Mouse (Mus musculus) embryonic facial prominence, embryonic 12.5 days (tissue): ENCODE results near the gene Glcci1. TPM values are rescaled to one million over a fixed set of nuclear protein-coding genes. Genes with fewer than 3 reads are reported as not detected.

Experiments
- ATAC-seq: fragments of 200-750 bp; cut with Nextera tagmentation; 2 replicates; pipeline ENCODE4 v1.8.0; 2017; ENCODE audit not compliant: insufficient number of reproducible peaks, insufficient read depth, low FRiP score, low TSS enrichment
- H3K27ac ChIP-seq: fragments of 300-500 bp; sonication (generic); 2 replicates; pipeline ENCODE4 v1.5.1; 2016; ENCODE audit warnings: mild to moderate bottlenecking
- H3K27me3 ChIP-seq: fragments of 300-500 bp; sonication (generic); 2 replicates; pipeline ENCODE4 v1.6.1; 2016; ENCODE audit warnings: mild to moderate bottlenecking, moderate library complexity
- H3K36me3 ChIP-seq: fragments of 300-500 bp; sonication (generic); 2 replicates; pipeline ENCODE4 v1.6.1; 2016; ENCODE audit warnings: mild to moderate bottlenecking
- H3K4me1 ChIP-seq: fragments of 300-500 bp; sonication (generic); 2 replicates; pipeline ENCODE4 v1.6.1; 2016
- H3K4me2 ChIP-seq: fragments of 300-500 bp; sonication (generic); replicated peaks from 2 replicates; pipeline ENCODE4 v1.6.1; 2016; ENCODE audit warnings: mild to moderate bottlenecking, moderate library complexity
- H3K4me3 ChIP-seq: fragments of 300-500 bp; sonication (generic); 2 replicates; pipeline ENCODE4 v1.5.1; 2016; ENCODE audit warnings: mild to moderate bottlenecking
- H3K9ac ChIP-seq: fragments of 300-500 bp; sonication (generic); 2 replicates; pipeline ENCODE4 v1.6.1; 2016; ENCODE audit warnings: mild to moderate bottlenecking, moderate library complexity
- H3K9me3 ChIP-seq: fragments of 300-500 bp; sonication (generic); 2 replicates; pipeline ENCODE4 v1.6.1; 2016; ENCODE audit warnings: mild to moderate bottlenecking, moderate library complexity
- WGBS: fragments of 180-500 bp; shearing (Covaris S2); methylation state at CpG from one replicate; pipeline ENCODE4 v1.1.7; 2016; 5-methylcytosine and 5-hydroxymethylcytosine counted together
- polyA plus RNA-seq: library from polyadenylated mRNA; unstranded; fragments of >200 nt; fragmentation: Nextera tagmentation; extraction: Ambion mirVana; gene quantifications from 2 replicates; pipeline ENCODE4 v1.2.1, GENCODE M21; 2016

The Glcci1 gene
- polyA plus RNA-seq, 1 experiment from 2014 or later = 15.9 TPM

DNA sequence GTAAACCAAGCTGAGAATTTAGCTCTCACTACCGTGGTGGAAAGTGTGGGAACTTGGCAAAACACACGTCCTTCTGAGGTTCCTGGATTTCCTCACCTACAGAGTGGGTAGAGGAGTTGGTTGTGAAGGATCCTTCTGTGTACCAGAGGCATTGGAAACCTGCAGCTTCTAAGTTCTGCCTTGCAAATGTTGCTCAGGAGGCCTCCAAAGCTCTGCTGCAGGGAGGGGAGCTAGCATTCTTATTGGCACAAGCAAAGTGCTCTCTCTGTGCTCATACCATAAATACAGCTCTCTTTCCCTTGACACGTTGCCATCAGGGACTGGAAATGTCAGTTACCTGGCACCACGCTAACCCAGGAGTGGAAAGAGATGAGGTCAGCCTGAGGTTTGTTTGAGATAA is 129.5 kb downstream of the Glcci1 start:
- WGBS = 84% methylated on average over 4 of the region's 4 CpGs
- H3K4me1 ChIP-seq = no peaks in the 10 kb centered on the region
- H3K4me3 ChIP-seq = no peak overlapping the region
- no peak for ATAC-seq
- no peaks in the 10 kb centered on the region for H3K36me3 ChIP-seq
- no peaks in the 10 kb centered on the region for H3K27me3 ChIP-seq
- H3K4me2 ChIP-seq = no peak overlapping the region
- no peak overlapping the region for H3K27ac ChIP-seq
- no peaks in the 10 kb centered on the region for H3K9me3 ChIP-seq
- H3K9ac ChIP-seq = no peak overlapping the region

DNA sequence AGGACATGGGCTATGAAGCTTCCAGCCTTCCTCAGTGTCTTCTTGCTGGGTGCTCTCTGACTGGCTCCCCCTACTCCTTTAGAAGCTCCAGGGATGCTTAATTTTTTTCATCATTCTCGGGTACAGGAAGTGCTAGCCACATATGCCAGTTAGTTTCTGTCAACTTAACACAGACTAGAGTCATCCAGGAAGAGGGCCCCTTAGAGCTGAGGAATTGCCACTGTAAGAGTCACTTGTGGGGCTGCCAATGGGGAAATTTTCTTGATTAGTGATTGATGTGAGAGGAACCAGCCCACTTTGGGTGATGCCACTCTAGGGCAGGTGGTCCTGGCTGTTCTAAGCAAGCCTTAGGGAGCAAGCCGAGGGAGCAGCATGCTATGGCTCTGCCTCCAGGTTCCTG is 130.1 kb downstream of the Glcci1 start:
- Histone ChIP-seq H3K36me3 (no peaks in the 10 kb centered on the region), H3K9ac (no peak overlapping the region), H3K4me3 (no peak overlapping the region), H3K27me3 (no peaks in the 10 kb centered on the region), H3K4me1 (no peaks in the 10 kb centered on the region), H3K27ac (no peak overlapping the region), H3K4me2 (no peak overlapping the region), H3K9me3 (no peaks in the 10 kb centered on the region)
- 79% methylated on average over 2 of the region's 2 CpGs for WGBS
- ATAC-seq = no peak

- no peak overlapping the region for H3K4me2 ChIP-seq
- no peak overlapping the region for H3K4me3 ChIP-seq
- no peaks in the 10 kb centered on the region for H3K9me3 ChIP-seq
- 89% methylated on average over 5 of the region's 5 CpGs for WGBS
- peaks cover 3% of the 10 kb centered on the region; the same call in 1 of the 2 replicates for H3K4me1 ChIP-seq
- H3K36me3 ChIP-seq = no peaks in the 10 kb centered on the region
- no peak overlapping the region for H3K9ac ChIP-seq
- ATAC-seq = no peak
- no peak overlapping the region for H3K27ac ChIP-seq
- no peaks in the 10 kb centered on the region for H3K27me3 ChIP-seq
These were observed 131.5 kb downstream of the Glcci1 start for GRCm38 (mm10) chr6:8640863-8641262.

GRCm38 (mm10) chr6:8644703-8645102 is 135.3 kb downstream of the Glcci1 start:
- WGBS = 81% methylated on average over 10 of the region's 10 CpGs
- Histone ChIP-seq H3K4me1 (peaks cover 6% of the 10 kb centered on the region; the same call in 1 of the 2 replicates), H3K27ac (no peak overlapping the region), H3K9ac (no peak overlapping the region), H3K4me3 (no peak overlapping the region), H3K9me3 (no peaks in the 10 kb centered on the region), H3K27me3 (no peaks in the 10 kb centered on the region), H3K36me3 (no peaks in the 10 kb centered on the region), H3K4me2 (no peak overlapping the region)
- ATAC-seq = no peak

DNA sequence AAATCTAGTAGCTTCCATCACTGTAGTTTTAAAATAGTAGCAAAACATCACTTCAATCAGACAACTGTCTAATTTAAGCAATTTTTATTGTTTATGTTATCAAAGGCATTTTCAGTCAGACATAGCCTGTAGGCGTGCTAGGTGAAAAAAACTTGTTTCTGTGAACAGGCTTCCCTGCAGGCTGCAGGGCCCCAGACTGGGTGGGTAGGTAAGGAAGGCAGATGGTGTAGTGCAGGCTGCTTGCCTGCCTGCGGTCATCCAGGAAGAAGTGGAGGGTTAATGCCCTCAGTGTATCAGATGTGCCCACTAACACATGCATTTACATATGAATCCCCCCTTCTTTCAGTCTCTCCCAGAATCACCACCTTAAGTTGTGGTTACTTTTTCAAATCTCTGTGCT is 136.3 kb downstream of the Glcci1 start:
- Histone ChIP-seq H3K4me2 (no peak overlapping the region), H3K9me3 (no peaks in the 10 kb centered on the region), H3K27me3 (no peaks in the 10 kb centered on the region), H3K9ac (no peak overlapping the region), H3K4me1 (peaks cover 6% of the 10 kb centered on the region; the same call in 1 of the 2 replicates), H3K4me3 (no peak overlapping the region), H3K27ac (no peak overlapping the region), H3K36me3 (no peaks in the 10 kb centered on the region)
- 50% methylated on average over 2 of the region's 2 CpGs for WGBS
- no peak for ATAC-seq
